22 mouse cellular contexts compared by ENCODE assay signal in the genomic region with DNA sequence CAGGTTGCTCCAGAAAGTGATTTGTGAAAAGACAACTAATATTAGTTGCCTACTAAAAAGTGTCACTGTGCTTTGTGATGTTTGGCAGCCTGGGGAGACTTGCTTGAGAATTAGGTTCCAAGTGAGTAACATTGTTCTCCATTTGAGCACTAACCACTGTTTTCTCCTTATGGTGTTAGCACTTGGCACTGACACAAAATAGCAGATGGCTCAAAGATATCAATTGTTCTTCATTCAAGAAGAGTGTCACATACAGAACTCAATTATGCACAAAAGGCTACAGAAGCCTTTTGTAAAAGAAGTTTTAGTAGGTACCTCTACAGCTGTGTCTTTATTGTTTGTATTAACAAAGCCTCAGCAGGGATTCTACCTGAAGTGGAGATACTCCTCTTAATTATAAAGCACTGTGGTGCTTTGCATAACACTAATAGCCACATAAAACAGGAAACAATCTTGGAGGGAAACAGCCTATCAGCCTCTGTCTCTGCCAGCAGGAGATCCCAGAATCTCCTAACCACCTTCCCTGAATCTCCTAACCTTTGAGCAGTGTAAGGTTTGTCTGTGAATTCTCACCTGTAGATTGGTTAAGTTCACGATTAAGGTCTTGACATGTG.
DNase-seq lines count a peak whose midpoint lies in the region; ATAC-seq and TF ChIP-seq lines count a peak whose summit lies in the region.
"Had no signal": no experiment of that assay in that cellular context is flagged by ENCODE, and none has a peak within 500 bp of the region (broad histone marks: within the 10 kb centered on the region; RNA-seq: fewer than 3 reads in every experiment).

No protein-coding gene starts in this region.

- TF ChIP-seq CTCF in brain, embryonic 14.5 days (IDR thresholded peaks at IDR 0.05; ENCODE audit: borderline replicate concordance, extremely low read depth, insufficient read depth, insufficient read length), result no peak
- no peak for TF ChIP-seq CTCF in intestine, postnatal 0 days (IDR thresholded peaks at IDR 0.05; ENCODE audit: low read depth)

- H3K9ac ChIP-seq in forebrain, embryonic 16.5 days (replicated peaks; ENCODE audit: low read depth, low read length), result no peak overlapping the region
- H3K9ac ChIP-seq in neural tube, embryonic 13.5 days, result no peak overlapping the region
- no peak overlapping the region for H3K9ac ChIP-seq in intestine, postnatal 0 days (ENCODE audit: low read depth, low read length)
- H3K9ac ChIP-seq: embryonic facial prominence, embryonic 12.5 days; heart, embryonic 13.5 days; limb, embryonic 13.5 days; liver, embryonic 15.5 days had no signal

- H3K27ac ChIP-seq in forebrain, embryonic 16.5 days (ENCODE audit: low read length), result no peak overlapping the region
- H3K27ac ChIP-seq in forebrain, embryonic 10.5 days, result no peak overlapping the region
- no peak overlapping the region for H3K27ac ChIP-seq in neural tube, embryonic 13.5 days (replicated peaks)
- no peak overlapping the region for H3K27ac ChIP-seq in intestine, postnatal 0 days (ENCODE audit: low read depth, low read length)
- H3K27ac ChIP-seq: embryonic facial prominence, embryonic 12.5 days; gastrocnemius, adult 2 months; heart, embryonic 13.5 days; limb, embryonic 13.5 days; liver, embryonic 15.5 days had no signal

- no peak overlapping the region for H3K4me3 ChIP-seq in forebrain, embryonic 16.5 days (replicated peaks; ENCODE audit: low read length)
- no peak overlapping the region for H3K4me3 ChIP-seq in forebrain, embryonic 10.5 days
- no peak overlapping the region for H3K4me3 ChIP-seq in neural tube, embryonic 13.5 days
- no peak overlapping the region for H3K4me3 ChIP-seq in intestine, postnatal 0 days (ENCODE audit: low read depth, low read length)
- H3K4me3 ChIP-seq: embryonic facial prominence, embryonic 12.5 days; gastrocnemius, adult 2 months; heart, embryonic 13.5 days; limb, embryonic 13.5 days; liver, embryonic 15.5 days; megakaryocyte, embryonic 14.5 days had no signal

- ATAC-seq in forebrain, embryonic 16.5 days, result peak; percentile 26; the same call in 1 of the 2 replicates
- peak; percentile 47; the same call in 1 of the 2 replicates for ATAC-seq in neural tube, embryonic 13.5 days (ENCODE audit: low read depth)
- ATAC-seq in frontal cortex, adult (ENCODE audit: low TSS enrichment), result no peak
- no peak for ATAC-seq in intestine, postnatal 0 days
- ATAC-seq: lung, postnatal 0 days; midbrain, embryonic 16.5 days had no signal

- H3K27me3 ChIP-seq in forebrain, embryonic 16.5 days (replicated peaks; ENCODE audit: control insufficient read depth, insufficient read depth, low read length), result no peaks in the 10 kb centered on the region
- H3K27me3 ChIP-seq in forebrain, embryonic 10.5 days (ENCODE audit: poor library complexity, severe bottlenecking), result no peaks in the 10 kb centered on the region
- H3K27me3 ChIP-seq in neural tube, embryonic 13.5 days, result no peaks in the 10 kb centered on the region
- H3K27me3 ChIP-seq in intestine, postnatal 0 days (replicated peaks; ENCODE audit: control insufficient read depth, insufficient read depth, low read length), result no peaks in the 10 kb centered on the region
- H3K27me3 ChIP-seq: embryonic facial prominence, embryonic 12.5 days; heart, embryonic 13.5 days; limb, embryonic 13.5 days; liver, embryonic 15.5 days; megakaryocyte, embryonic 14.5 days had no signal

- no peak for DNase-seq in forebrain, embryonic 10.5 days (ENCODE audit: extremely low spot score, low spot score)
- DNase-seq in neural tube, embryonic 10.5 days (ENCODE audit: extremely low spot score, low spot score), result no peak
- peak; percentile 71 for DNase-seq in brain, embryonic 14.5 days (ENCODE audit: low read depth)
- DNase-seq: adrenal gland, adult 2 months; B cell, adult 2 months; cerebellum, adult 11 months; gastrocnemius, adult 2 months; heart, postnatal 36 days; kidney, postnatal 4 days; right cerebral cortex, postnatal 4 days; thymus, postnatal 4 days had no signal

- H3K4me2 ChIP-seq in forebrain, embryonic 16.5 days (ENCODE audit: low read length), result no peak overlapping the region
- H3K4me2 ChIP-seq in neural tube, embryonic 13.5 days, result no peak overlapping the region
- H3K4me2 ChIP-seq in intestine, postnatal 0 days (replicated peaks; ENCODE audit: low read depth), result no peak overlapping the region
- H3K4me2 ChIP-seq: embryonic facial prominence, embryonic 12.5 days; heart, embryonic 13.5 days; limb, embryonic 13.5 days; liver, embryonic 15.5 days had no signal

- TF ChIP-seq POLR2A in brain, embryonic 14.5 days (IDR thresholded peaks at IDR 0.05; ENCODE audit: borderline replicate concordance, extremely low read depth, insufficient read depth, insufficient read length, poor library complexity, severe bottlenecking), result no peak

- WGBS in forebrain, embryonic 16.5 days, result 18% methylated on average over 1 of the region's 1 CpGs
- WGBS in forebrain, embryonic 10.5 days, result 21% methylated on average over 1 of the region's 1 CpGs
- WGBS in neural tube, embryonic 13.5 days, result 18% methylated on average over 1 of the region's 1 CpGs
- WGBS in intestine, postnatal 0 days, result 81% methylated on average over 1 of the region's 1 CpGs

- H3K36me3 ChIP-seq in forebrain, embryonic 16.5 days (ENCODE audit: control insufficient read depth, insufficient read depth), result no peaks in the 10 kb centered on the region
- no peaks in the 10 kb centered on the region for H3K36me3 ChIP-seq in forebrain, embryonic 10.5 days (replicated peaks)
- H3K36me3 ChIP-seq in neural tube, embryonic 13.5 days, result no peaks in the 10 kb centered on the region
- no peaks in the 10 kb centered on the region for H3K36me3 ChIP-seq in intestine, postnatal 0 days (ENCODE audit: control insufficient read depth, insufficient read depth)
- H3K36me3 ChIP-seq: embryonic facial prominence, embryonic 12.5 days; heart, embryonic 13.5 days; limb, embryonic 13.5 days; liver, embryonic 15.5 days had no signal

- no peaks in the 10 kb centered on the region for H3K4me1 ChIP-seq in forebrain, embryonic 16.5 days (replicated peaks; ENCODE audit: control insufficient read depth, insufficient read depth, low read length)
- H3K4me1 ChIP-seq in forebrain, embryonic 10.5 days, result 0 out of 2 replicates have a peak, but pooled peaks cover 5% of the 10 kb centered on the region
- H3K4me1 ChIP-seq in neural tube, embryonic 13.5 days (replicated peaks), result peaks cover 6% of the 10 kb centered on the region; the same call in 1 of the 2 replicates
- H3K4me1 ChIP-seq in intestine, postnatal 0 days (replicated peaks; ENCODE audit: control insufficient read depth, insufficient read depth, low read length), result no peaks in the 10 kb centered on the region
- H3K4me1 ChIP-seq: embryonic facial prominence, embryonic 12.5 days; heart, embryonic 13.5 days; limb, embryonic 13.5 days; liver, embryonic 15.5 days; megakaryocyte, embryonic 14.5 days had no signal

- no peaks in the 10 kb centered on the region for H3K9me3 ChIP-seq in forebrain, embryonic 16.5 days (ENCODE audit: control insufficient read depth, low read length)
- H3K9me3 ChIP-seq in forebrain, embryonic 10.5 days, result no peaks in the 10 kb centered on the region
- no peaks in the 10 kb centered on the region for H3K9me3 ChIP-seq in neural tube, embryonic 13.5 days
- no peaks in the 10 kb centered on the region for H3K9me3 ChIP-seq in intestine, postnatal 0 days (ENCODE audit: control insufficient read depth)
- H3K9me3 ChIP-seq: embryonic facial prominence, embryonic 12.5 days; heart, embryonic 13.5 days; limb, embryonic 13.5 days; liver, embryonic 15.5 days; megakaryocyte, embryonic 14.5 days had no signal

Comparison
In these comparisons a context has a peak if more than half of its experiments do, and no peak if none do; other contexts are left out.
1. ATAC-seq: peak in forebrain, embryonic 16.5 days (single experiment) and neural tube, embryonic 13.5 days (single experiment); none in frontal cortex, adult (single experiment) and intestine, postnatal 0 days (single experiment).